Mouse (Mus musculus) kidney, postnatal 0 days (tissue): ENCODE results near the gene 7530416G11Rik. TPM values are rescaled to one million over a fixed set of nuclear protein-coding genes. Genes with fewer than 3 reads are reported as not detected.

Experiments used
- ATAC-seq: fragments of 200-750 bp; cut with Nextera tagmentation; replicated peaks from 2 replicates; pipeline ENCODE4 v1.8.0; 2017; ENCODE audit warnings: low read depth, moderate number of reproducible peaks, moderate TSS enrichment, moderate library complexity; ENCODE audit not compliant: low FRiP score
- DNase-seq: peaks from one replicate; pipeline ENCODE4 v3.0.0-alpha.2; 2016; ENCODE audit warnings: low spot score
- H3K27ac ChIP-seq: fragments of 300-500 bp; sonication (generic); 2 replicates; pipeline ENCODE4 v1.5.1; 2014; ENCODE audit warnings: mild to moderate bottlenecking
- H3K27me3 ChIP-seq: fragments of 300-500 bp; sonication (generic); 2 replicates; pipeline ENCODE4 v1.6.1; 2014; ENCODE audit warnings: low read length, mixed read lengths; ENCODE audit not compliant: insufficient read depth
- H3K36me3 ChIP-seq: fragments of 300-500 bp; sonication (generic); 2 replicates; pipeline ENCODE4 v1.6.1; 2014; ENCODE audit warnings: low read length, mixed read lengths; ENCODE audit not compliant: insufficient read depth
- H3K4me1 ChIP-seq: fragments of 300-500 bp; sonication (generic); replicated peaks from 2 replicates; pipeline ENCODE4 v1.6.1; 2014; ENCODE audit warnings: antibody characterized with exemption, low read length, mixed read lengths; ENCODE audit not compliant: insufficient read depth
- H3K4me2 ChIP-seq: fragments of 300-500 bp; sonication (generic); 2 replicates; pipeline ENCODE4 v1.6.1; 2014; ENCODE audit warnings: mild to moderate bottlenecking, low read length, moderate library complexity, mixed read lengths
- H3K4me3 ChIP-seq: fragments of 300-500 bp; sonication (generic); replicated peaks from 2 replicates; pipeline ENCODE4 v1.5.1; 2014; ENCODE audit warnings: low read depth, low read length
- H3K9ac ChIP-seq: fragments of 300-500 bp; sonication (generic); 2 replicates; pipeline ENCODE4 v1.6.1; 2014; ENCODE audit warnings: low read depth, low read length
- H3K9me3 ChIP-seq: fragments of 300-500 bp; sonication (generic); replicated peaks from 2 replicates; pipeline ENCODE4 v1.6.1; 2016; ENCODE audit warnings: low read length, inconsistent platforms, mixed read lengths
- CTCF ChIP-seq: IDR thresholded peaks from 2 replicates; pipeline ENCODE4 v1.5.1; 2016; ENCODE audit warnings: antibody characterized with exemption, low read depth, mild to moderate bottlenecking, moderate library complexity
- WGBS: fragments of 180-500 bp; shearing (Covaris S2); extraction: QIAGEN DNeasy Blood & Tissue Kit; methylation state at CpG from one replicate; pipeline ENCODE4 v1.1.7; 2014; 5-methylcytosine and 5-hydroxymethylcytosine counted together
- polyA plus RNA-seq: library from polyadenylated mRNA; unstranded; fragments of >200 nt; fragmentation: Nextera tagmentation; extraction: Ambion mirVana; gene quantifications from 2 replicates; pipeline ENCODE4 v1.2.1, GENCODE M21; 2015

Gene 7530416G11Rik
- not detected in 2 replicates for polyA plus RNA-seq

DNA sequence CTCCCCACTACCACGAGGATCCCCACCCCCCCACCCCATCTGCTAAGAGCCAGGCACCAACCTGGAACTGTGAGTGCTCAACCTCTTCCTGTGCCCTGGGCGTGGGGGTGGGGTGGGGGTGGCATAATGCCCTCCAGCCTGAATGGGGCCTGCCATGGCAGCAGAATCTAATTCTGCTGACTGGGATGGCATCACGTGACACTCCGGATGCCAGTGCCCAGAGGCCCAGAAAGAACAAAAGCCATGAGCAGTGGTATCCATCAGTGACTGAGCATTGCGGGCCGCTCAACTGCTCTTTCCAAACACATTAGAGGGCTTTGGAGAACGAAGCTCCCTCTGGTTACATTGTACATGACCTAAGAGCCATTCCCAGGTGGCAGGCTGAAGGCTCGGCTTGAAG lies at the start of gene 7530416G11Rik:
TSS of gene 7530416G11Rik (minus strand) at position 101 of the 400 bp plus-strand sequence.
- no peak within 1 kb of the TSS for H3K4me2 ChIP-seq
- H3K27ac ChIP-seq: no peak within 1 kb of the TSS
- no peaks in the 10 kb centered on the region for H3K9me3 ChIP-seq
- no peak for ATAC-seq
- H3K4me3 ChIP-seq: no peak within 1 kb of the TSS
- no peaks in the 10 kb centered on the region for H3K36me3 ChIP-seq
- no peak for TF ChIP-seq CTCF
- 90% methylated on average over 8 of the region's 8 CpGs for WGBS
- H3K9ac ChIP-seq: no peak within 1 kb of the TSS
- DNase-seq: no peak
- no peaks in the 10 kb centered on the region for H3K27me3 ChIP-seq
- no peaks in the 10 kb centered on the region for H3K4me1 ChIP-seq

DNA sequence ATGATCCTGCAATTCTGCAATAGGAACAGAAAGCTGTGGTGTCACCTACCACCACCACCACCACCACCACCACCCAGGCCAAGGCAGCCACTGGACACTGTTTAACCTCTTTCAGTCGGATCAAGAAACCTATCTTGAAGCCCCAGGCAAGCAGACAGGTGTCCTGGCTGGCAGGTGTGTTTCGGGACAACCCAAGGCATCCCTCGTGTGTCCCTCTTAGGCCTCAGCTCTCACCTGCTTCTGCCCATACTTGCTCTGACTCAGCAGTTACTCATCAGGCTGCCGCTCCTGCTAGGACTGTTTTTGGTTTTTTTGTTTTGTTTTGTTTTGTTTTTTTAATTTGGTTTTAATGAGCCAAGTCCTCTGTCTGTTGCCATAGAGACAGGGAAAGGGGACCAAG lies 43.5 kb upstream of the 7530416G11Rik start:
- Histone ChIP-seq H3K27ac (no peak overlapping the region), H3K4me1 (no peaks in the 10 kb centered on the region; the same call in 1 of the 2 replicates), H3K9me3 (no peaks in the 10 kb centered on the region), H3K4me2 (no peak overlapping the region), H3K4me3 (no peak overlapping the region), H3K27me3 (no peaks in the 10 kb centered on the region), H3K36me3 (no peaks in the 10 kb centered on the region), H3K9ac (no peak overlapping the region)
- no peak for ATAC-seq
- no peak for TF ChIP-seq CTCF
- 69% methylated on average over 4 of the region's 4 CpGs for WGBS
- no peak for DNase-seq

DNA sequence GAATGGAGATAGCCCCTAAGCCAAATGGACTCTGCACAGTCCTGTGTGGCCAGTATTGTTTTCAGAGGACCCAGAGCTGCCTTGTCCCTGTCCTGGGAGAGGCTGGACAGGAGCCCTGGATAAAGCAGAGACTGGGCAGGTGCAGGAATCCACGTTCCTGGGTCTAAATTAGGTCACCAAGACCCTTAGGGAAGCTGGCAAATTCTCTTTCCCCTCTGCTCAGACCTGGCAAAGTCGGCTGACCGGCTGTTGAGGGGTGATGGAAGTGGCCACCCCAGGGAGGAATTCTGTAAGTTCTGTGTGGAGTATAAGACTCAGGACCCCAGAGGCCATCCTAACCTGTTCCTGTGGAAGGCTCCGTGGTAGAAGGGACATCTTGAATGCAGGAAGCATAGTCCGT lies 42.3 kb upstream of the 7530416G11Rik start:
- ATAC-seq (no peak), DNase-seq (no peak)
- Histone ChIP-seq H3K4me2 (no peak overlapping the region), H3K27ac (no peak overlapping the region), H3K27me3 (no peaks in the 10 kb centered on the region), H3K9ac (no peak overlapping the region), H3K36me3 (no peaks in the 10 kb centered on the region), H3K4me1 (no peaks in the 10 kb centered on the region; the same call in 1 of the 2 replicates), H3K9me3 (no peaks in the 10 kb centered on the region), H3K4me3 (no peak overlapping the region)
- 81% methylated on average over 5 of the region's 5 CpGs for WGBS
- TF ChIP-seq CTCF: no peak

DNA sequence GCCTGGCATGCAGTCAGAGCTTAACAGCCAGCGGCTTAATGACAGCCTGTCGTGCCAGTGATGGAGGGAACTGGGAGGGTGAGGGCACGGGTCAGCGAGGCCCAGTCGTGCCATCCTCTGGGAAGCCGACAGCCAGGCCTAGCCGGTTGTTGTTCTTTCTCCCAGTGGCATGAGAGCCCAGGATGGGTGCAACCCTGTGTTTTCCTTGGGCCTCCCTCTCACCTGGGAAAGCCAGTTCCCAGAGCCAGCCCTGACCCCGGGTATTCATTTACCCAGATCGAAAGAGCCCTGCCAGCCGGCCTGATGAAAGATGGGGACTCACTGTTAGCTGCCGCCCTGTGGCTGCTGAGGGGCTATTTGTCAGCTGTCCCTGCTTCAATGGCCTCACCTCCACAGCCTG lies 35.1 kb upstream of the 7530416G11Rik start:
- H3K36me3 ChIP-seq: no peaks in the 10 kb centered on the region
- H3K4me2 ChIP-seq: no peak overlapping the region
- peaks cover 9% of the 10 kb centered on the region; the same call in 1 of the 2 replicates for H3K4me1 ChIP-seq
- H3K27me3 ChIP-seq: no peaks in the 10 kb centered on the region
- H3K9me3 ChIP-seq: no peaks in the 10 kb centered on the region
- peak overlapping the region; percentile 67; the same call in 1 of the 2 replicates for H3K27ac ChIP-seq
- H3K9ac ChIP-seq: no peak overlapping the region
- DNase-seq: peak; percentile 54
- H3K4me3 ChIP-seq: no peak overlapping the region
- WGBS: 35% methylated on average over 11 of the region's 11 CpGs
- TF ChIP-seq CTCF: no peak
- ATAC-seq: peak; percentile 59

DNA sequence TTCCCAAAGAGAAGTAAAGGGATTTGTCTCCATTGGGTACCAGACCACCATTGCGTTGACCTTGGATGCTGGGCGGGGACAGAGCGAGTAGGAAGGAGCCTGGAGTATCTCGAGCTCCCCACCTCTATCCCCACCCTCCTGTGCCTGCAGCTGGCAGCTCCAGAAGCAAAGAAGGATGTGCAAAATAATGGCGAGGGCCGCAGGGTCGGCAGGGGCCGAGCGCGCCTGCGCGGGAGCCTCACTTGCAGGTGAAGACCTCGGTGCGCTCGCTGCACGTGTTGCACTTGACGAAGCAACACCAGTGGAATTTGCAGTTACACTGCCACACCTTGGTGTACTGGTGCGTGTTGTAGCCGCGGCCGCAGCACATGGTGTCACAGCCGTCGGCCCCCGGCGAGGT lies 34.1 kb upstream of the 7530416G11Rik start:
- 84% methylated on average over 25 of the region's 25 CpGs for WGBS
- H3K27ac ChIP-seq: peak overlapping the region; percentile 67; the same call in 1 of the 2 replicates
- H3K4me1 ChIP-seq: peaks cover 9% of the 10 kb centered on the region; the same call in 1 of the 2 replicates
- no peak overlapping the region for H3K4me3 ChIP-seq
- DNase-seq (no peak), ATAC-seq (no peak)
- no peaks in the 10 kb centered on the region for H3K27me3 ChIP-seq
- H3K4me2 ChIP-seq: no peak overlapping the region
- no peak overlapping the region for H3K9ac ChIP-seq
- no peaks in the 10 kb centered on the region for H3K9me3 ChIP-seq
- H3K36me3 ChIP-seq: no peaks in the 10 kb centered on the region
- TF ChIP-seq CTCF: no peak

DNA sequence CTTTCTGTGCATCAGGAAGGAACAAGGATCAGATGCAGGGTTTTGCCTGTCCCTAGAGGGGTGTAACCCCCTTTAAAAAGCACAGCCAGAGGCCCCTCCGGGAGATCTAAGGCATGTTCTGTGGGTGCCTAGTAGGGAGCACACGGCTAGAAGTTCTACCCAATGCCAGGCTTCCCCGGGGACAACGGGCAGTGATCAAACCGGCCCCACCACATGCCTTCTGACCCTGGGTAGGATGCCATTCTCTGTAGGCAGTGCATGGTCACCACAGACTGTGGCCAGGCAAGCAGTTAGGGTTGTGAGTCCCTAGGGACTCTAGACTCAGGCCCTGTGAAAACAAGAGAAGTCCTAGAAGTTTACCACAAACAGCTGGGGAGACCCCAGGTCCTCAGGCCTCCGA lies 31.6 kb upstream of the 7530416G11Rik start:
- Histone ChIP-seq H3K9me3 (no peaks in the 10 kb centered on the region), H3K36me3 (no peaks in the 10 kb centered on the region), H3K4me1 (peaks cover 9% of the 10 kb centered on the region; the same call in 1 of the 2 replicates), H3K4me2 (no peak overlapping the region), H3K4me3 (no peak overlapping the region), H3K27ac (peak overlapping the region; percentile 54), H3K27me3 (no peaks in the 10 kb centered on the region), H3K9ac (no peak overlapping the region)
- 72% methylated on average over 6 of the region's 6 CpGs for WGBS
- ATAC-seq (no peak), DNase-seq (no peak)
- TF ChIP-seq CTCF: no peak

DNA sequence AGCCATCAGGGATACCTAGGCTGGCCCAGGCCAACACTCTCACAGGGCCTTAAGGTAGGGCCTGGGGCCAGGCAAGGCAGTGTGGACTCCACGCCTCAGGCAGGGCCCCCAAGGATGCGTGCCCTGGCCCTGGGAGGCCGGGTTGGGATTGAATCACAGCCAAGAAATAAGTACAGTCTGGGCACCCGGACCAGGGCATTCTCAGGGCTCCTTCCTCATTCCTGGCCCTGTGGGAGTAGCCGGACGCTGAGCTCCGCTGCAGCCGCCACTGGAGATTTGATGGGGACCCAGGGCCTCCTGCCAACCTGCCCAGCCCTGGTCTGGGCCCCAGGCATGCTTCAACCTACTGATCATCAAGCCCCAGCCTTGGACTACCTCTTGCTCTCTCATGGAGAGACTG lies 31.2 kb upstream of the 7530416G11Rik start:
- TF ChIP-seq CTCF: no peak
- Histone ChIP-seq H3K36me3 (no peaks in the 10 kb centered on the region), H3K27ac (peak overlapping the region; percentile 63), H3K9ac (no peak overlapping the region), H3K4me2 (no peak overlapping the region), H3K4me3 (no peak overlapping the region), H3K27me3 (no peaks in the 10 kb centered on the region), H3K9me3 (no peaks in the 10 kb centered on the region), H3K4me1 (peaks cover 9% of the 10 kb centered on the region; the same call in 1 of the 2 replicates)
- peak; percentile 50 for ATAC-seq
- DNase-seq: peak; percentile 62
- 25% methylated on average over 8 of the region's 8 CpGs for WGBS
